Mouse (Mus musculus): ENCODE data around the gene Chchd3. TPM values are rescaled to one million over a fixed set of nuclear protein-coding genes. Genes with fewer than 3 reads are reported as not detected.
A peak's percentile ranks its signal among the peaks of the same experiment; 100 is the strongest.

The Chchd3 gene
- polyA plus RNA-seq, 1 experiment from 2014 or later: 150 TPM

- no peak for ATAC-seq
- Histone ChIP-seq H3K4me1 (ENCODE audit: control insufficient read depth, insufficient read depth, low read length) (peaks cover 5% of the 10 kb centered on the region), H3K27ac (ENCODE audit: low read depth, low read length) (no peak overlapping the region), H3K36me3 (ENCODE audit: control insufficient read depth, insufficient read depth, low read length) (no peaks in the 10 kb centered on the region), H3K4me2 (ENCODE audit: low read length) (no peak overlapping the region), H3K27me3 (replicated peaks; ENCODE audit: control insufficient read depth, insufficient read depth, low read length) (no peaks in the 10 kb centered on the region), H3K9me3 (replicated peaks; ENCODE audit: control insufficient read depth, low read length) (no peaks in the 10 kb centered on the region), H3K9ac (ENCODE audit: low read length) (no peak overlapping the region), H3K4me3 (ENCODE audit: low read depth, low read length) (no peak overlapping the region)
- no peak for DNase-seq (ENCODE audit: low spot score)
- 98% methylated on average over 3 of the region's 3 CpGs for WGBS
These were observed 266.9 kb downstream of the Chchd3 start for GRCm38 (mm10) chr6:32793163-32793562.

DNA sequence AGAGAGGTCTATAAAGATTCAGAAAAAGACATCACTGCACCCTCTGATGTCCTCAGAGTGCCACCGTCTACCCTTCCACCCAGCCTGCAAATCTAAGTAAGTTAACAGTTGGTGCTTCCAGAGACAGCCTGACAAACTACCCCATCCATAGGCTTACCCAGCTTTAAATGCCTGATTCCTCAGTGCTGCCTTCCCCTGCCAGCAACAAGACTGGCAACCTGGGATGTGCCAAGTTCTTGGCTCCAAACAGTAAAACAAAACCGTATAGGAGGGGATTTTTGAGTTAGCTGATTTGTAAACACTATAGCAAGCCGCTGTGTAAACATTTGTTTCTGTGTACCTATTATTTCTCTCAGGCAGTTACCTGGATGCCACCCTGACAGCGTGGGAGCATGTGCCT lies 269.6 kb downstream of the Chchd3 start:
- H3K9me3 ChIP-seq (replicated peaks; ENCODE audit: control insufficient read depth, low read length): no peaks in the 10 kb centered on the region
- no peak overlapping the region for H3K4me2 ChIP-seq (ENCODE audit: low read length)
- DNase-seq (ENCODE audit: low spot score) (peak; percentile 65), ATAC-seq (peak; percentile 23; the same call in 1 of the 2 replicates)
- H3K27ac ChIP-seq (ENCODE audit: low read depth, low read length): no peak overlapping the region
- H3K27me3 ChIP-seq (replicated peaks; ENCODE audit: control insufficient read depth, insufficient read depth, low read length): no peaks in the 10 kb centered on the region
- no peak overlapping the region for H3K9ac ChIP-seq (ENCODE audit: low read length)
- H3K4me1 ChIP-seq (ENCODE audit: control insufficient read depth, insufficient read depth, low read length): no peaks in the 10 kb centered on the region
- H3K36me3 ChIP-seq (ENCODE audit: control insufficient read depth, insufficient read depth, low read length): no peaks in the 10 kb centered on the region
- 62% methylated on average over 4 of the region's 4 CpGs for WGBS
- no peak overlapping the region for H3K4me3 ChIP-seq (ENCODE audit: low read depth, low read length)

- ATAC-seq (no peak), DNase-seq (ENCODE audit: low spot score) (no peak)
- Histone ChIP-seq H3K9me3 (replicated peaks; ENCODE audit: control insufficient read depth, low read length) (no peaks in the 10 kb centered on the region), H3K4me1 (ENCODE audit: control insufficient read depth, insufficient read depth, low read length) (no peaks in the 10 kb centered on the region), H3K9ac (ENCODE audit: low read length) (no peak overlapping the region), H3K27me3 (replicated peaks; ENCODE audit: control insufficient read depth, insufficient read depth, low read length) (no peaks in the 10 kb centered on the region), H3K36me3 (ENCODE audit: control insufficient read depth, insufficient read depth, low read length) (no peaks in the 10 kb centered on the region), H3K4me3 (ENCODE audit: low read depth, low read length) (no peak overlapping the region), H3K27ac (ENCODE audit: low read depth, low read length) (no peak overlapping the region), H3K4me2 (ENCODE audit: low read length) (no peak overlapping the region)
- 54% methylated on average over 1 of the region's 1 CpGs for WGBS
These were observed 272.7 kb downstream of the Chchd3 start for GRCm38 (mm10) chr6:32787399-32787798.

DNA sequence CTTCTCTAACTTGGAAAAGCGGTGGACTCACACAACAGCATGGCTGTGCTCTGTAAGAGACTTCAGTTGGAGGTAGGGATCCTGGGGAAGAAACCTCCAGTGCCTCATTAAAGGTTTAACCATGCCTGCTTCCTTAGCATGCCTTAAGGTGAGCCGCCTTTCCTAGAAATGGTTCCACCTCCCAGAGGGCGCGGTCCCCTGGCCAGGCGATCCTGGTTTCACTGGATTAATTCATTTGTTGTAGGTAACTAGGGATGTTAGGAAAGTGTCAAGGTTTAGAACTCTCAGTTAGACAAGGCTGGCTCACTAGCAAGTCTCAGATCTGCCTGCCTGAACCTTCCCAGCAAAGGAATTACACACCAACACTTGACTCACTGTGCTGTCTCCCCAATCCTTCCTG lies 273.9 kb downstream of the Chchd3 start:
- H3K27ac ChIP-seq (ENCODE audit: low read depth, low read length): no peak overlapping the region
- 94% methylated on average over 5 of the region's 5 CpGs for WGBS
- no peaks in the 10 kb centered on the region for H3K36me3 ChIP-seq (ENCODE audit: control insufficient read depth, insufficient read depth, low read length)
- H3K27me3 ChIP-seq (replicated peaks; ENCODE audit: control insufficient read depth, insufficient read depth, low read length): no peaks in the 10 kb centered on the region
- ATAC-seq (no peak), DNase-seq (ENCODE audit: low spot score) (no peak)
- H3K4me1 ChIP-seq (ENCODE audit: control insufficient read depth, insufficient read depth, low read length): no peaks in the 10 kb centered on the region
- no peak overlapping the region for H3K4me3 ChIP-seq (ENCODE audit: low read depth, low read length)
- H3K9me3 ChIP-seq (replicated peaks; ENCODE audit: control insufficient read depth, low read length): no peaks in the 10 kb centered on the region
- no peak overlapping the region for H3K4me2 ChIP-seq (ENCODE audit: low read length)
- no peak overlapping the region for H3K9ac ChIP-seq (ENCODE audit: low read length)

- Histone ChIP-seq H3K36me3 (ENCODE audit: control insufficient read depth, insufficient read depth, low read length) (no peaks in the 10 kb centered on the region), H3K4me1 (ENCODE audit: control insufficient read depth, insufficient read depth, low read length) (no peaks in the 10 kb centered on the region), H3K9ac (ENCODE audit: low read length) (no peak overlapping the region), H3K9me3 (replicated peaks; ENCODE audit: control insufficient read depth, low read length) (no peaks in the 10 kb centered on the region), H3K4me2 (ENCODE audit: low read length) (no peak overlapping the region), H3K27me3 (replicated peaks; ENCODE audit: control insufficient read depth, insufficient read depth, low read length) (no peaks in the 10 kb centered on the region), H3K27ac (ENCODE audit: low read depth, low read length) (no peak overlapping the region), H3K4me3 (ENCODE audit: low read depth, low read length) (no peak overlapping the region)
- no peak for DNase-seq (ENCODE audit: low spot score)
- no peak for ATAC-seq
- WGBS: 90% methylated on average over 4 of the region's 4 CpGs
These were observed 277.0 kb downstream of the Chchd3 start for GRCm38 (mm10) chr6:32783102-32783501.

GRCm38 (mm10) chr6:32780602-32781001 lies 279.5 kb downstream of the Chchd3 start:
- Histone ChIP-seq H3K9me3 (replicated peaks; ENCODE audit: control insufficient read depth, low read length) (no peaks in the 10 kb centered on the region), H3K4me1 (ENCODE audit: control insufficient read depth, insufficient read depth, low read length) (no peaks in the 10 kb centered on the region), H3K27ac (ENCODE audit: low read depth, low read length) (no peak overlapping the region), H3K36me3 (ENCODE audit: control insufficient read depth, insufficient read depth, low read length) (no peaks in the 10 kb centered on the region), H3K4me2 (ENCODE audit: low read length) (no peak overlapping the region), H3K27me3 (replicated peaks; ENCODE audit: control insufficient read depth, insufficient read depth, low read length) (no peaks in the 10 kb centered on the region), H3K9ac (ENCODE audit: low read length) (no peak overlapping the region), H3K4me3 (ENCODE audit: low read depth, low read length) (no peak overlapping the region)
- 22% methylated on average over 11 of the region's 11 CpGs for WGBS
- ATAC-seq (no peak), DNase-seq (ENCODE audit: low spot score) (peak; percentile 37)

DNA sequence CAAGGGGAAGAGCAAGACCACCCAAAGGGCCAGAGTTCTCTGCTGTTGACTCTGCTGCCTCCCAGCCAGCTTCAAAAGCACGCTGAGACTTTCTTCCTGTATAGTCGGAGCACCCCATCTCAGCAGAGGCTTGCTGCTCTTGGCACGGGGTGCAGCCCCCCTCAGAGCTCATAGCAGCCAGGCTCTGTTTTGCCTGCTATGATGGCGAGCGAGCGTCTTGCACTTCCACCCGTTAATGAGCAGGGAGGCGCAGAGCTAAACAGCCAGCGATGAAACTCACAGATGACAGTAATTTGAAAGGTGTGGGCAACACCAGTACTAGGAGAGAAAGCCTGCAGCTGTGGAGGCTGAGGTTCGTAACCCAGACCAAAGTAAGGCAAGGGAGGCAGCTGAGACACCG lies 283.7 kb downstream of the Chchd3 start:
- peak; percentile 53 for DNase-seq (ENCODE audit: low spot score)
- Histone ChIP-seq H3K4me1 (ENCODE audit: control insufficient read depth, insufficient read depth, low read length) (no peaks in the 10 kb centered on the region), H3K36me3 (ENCODE audit: control insufficient read depth, insufficient read depth, low read length) (no peaks in the 10 kb centered on the region), H3K9me3 (replicated peaks; ENCODE audit: control insufficient read depth, low read length) (no peaks in the 10 kb centered on the region), H3K27me3 (replicated peaks; ENCODE audit: control insufficient read depth, insufficient read depth, low read length) (no peaks in the 10 kb centered on the region), H3K4me3 (ENCODE audit: low read depth, low read length) (no peak overlapping the region), H3K27ac (ENCODE audit: low read depth, low read length) (no peak overlapping the region), H3K9ac (ENCODE audit: low read length) (no peak overlapping the region), H3K4me2 (ENCODE audit: low read length) (no peak overlapping the region)
- 51% methylated on average over 11 of the region's 11 CpGs for WGBS
- peak; percentile 44; the same call in 1 of the 2 replicates for ATAC-seq

DNA sequence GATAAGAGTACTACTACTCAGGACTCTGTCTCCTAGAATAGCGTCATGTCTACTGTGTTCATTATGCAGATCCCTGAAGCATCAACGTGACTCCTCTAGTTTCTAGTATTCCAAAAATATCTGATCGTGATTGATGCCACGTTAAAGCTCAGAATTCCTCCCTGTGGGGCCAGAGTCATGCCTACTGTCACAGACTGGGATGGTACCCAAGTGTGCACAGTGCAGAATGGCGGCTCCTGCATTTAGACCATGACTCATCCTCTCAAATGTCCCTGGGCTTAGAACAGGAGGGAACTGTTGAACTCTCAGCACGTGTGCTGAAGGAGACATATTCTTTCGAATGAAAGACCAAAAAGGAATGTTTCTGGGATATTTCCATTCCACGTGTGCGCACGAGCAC lies 305.5 kb downstream of the Chchd3 start:
- ATAC-seq: no peak
- no peak overlapping the region for H3K4me3 ChIP-seq (ENCODE audit: low read depth, low read length)
- no peaks in the 10 kb centered on the region for H3K9me3 ChIP-seq (replicated peaks; ENCODE audit: control insufficient read depth, low read length)
- DNase-seq (ENCODE audit: low spot score): no peak
- no peak overlapping the region for H3K4me2 ChIP-seq (ENCODE audit: low read length)
- no peaks in the 10 kb centered on the region for H3K27me3 ChIP-seq (replicated peaks; ENCODE audit: control insufficient read depth, insufficient read depth, low read length)
- WGBS: 86% methylated on average over 10 of the region's 10 CpGs
- no peak overlapping the region for H3K27ac ChIP-seq (ENCODE audit: low read depth, low read length)
- no peak overlapping the region for H3K9ac ChIP-seq (ENCODE audit: low read length)
- H3K36me3 ChIP-seq (ENCODE audit: control insufficient read depth, insufficient read depth, low read length): no peaks in the 10 kb centered on the region
- H3K4me1 ChIP-seq (ENCODE audit: control insufficient read depth, insufficient read depth, low read length): no peaks in the 10 kb centered on the region

GRCm38 (mm10) chr6:32749821-32750220 lies 310.2 kb downstream of the Chchd3 start:
- Histone ChIP-seq H3K4me2 (ENCODE audit: low read length) (no peak overlapping the region), H3K4me3 (ENCODE audit: low read depth, low read length) (no peak overlapping the region), H3K27me3 (replicated peaks; ENCODE audit: control insufficient read depth, insufficient read depth, low read length) (no peaks in the 10 kb centered on the region), H3K9me3 (replicated peaks; ENCODE audit: control insufficient read depth, low read length) (no peaks in the 10 kb centered on the region), H3K9ac (ENCODE audit: low read length) (no peak overlapping the region), H3K4me1 (ENCODE audit: control insufficient read depth, insufficient read depth, low read length) (no peaks in the 10 kb centered on the region), H3K36me3 (ENCODE audit: control insufficient read depth, insufficient read depth, low read length) (no peaks in the 10 kb centered on the region), H3K27ac (ENCODE audit: low read depth, low read length) (no peak overlapping the region)
- ATAC-seq: no peak
- no peak for DNase-seq (ENCODE audit: low spot score)
- WGBS: 95% methylated on average over 1 of the region's 1 CpGs
